Mouse (Mus musculus) regulatory T cell (primary cell): ENCODE data around the gene Egfl7.

Experiments
- in situ Hi-C: fragments of 300-600 bp; cut with MboI, MseI; formaldehyde crosslinking; loops from one replicate; pipeline ENCODE4 v1.15.1; 2025; ENCODE audit warnings: high pct_unique_total_duplicates

Gene Egfl7

DNA sequence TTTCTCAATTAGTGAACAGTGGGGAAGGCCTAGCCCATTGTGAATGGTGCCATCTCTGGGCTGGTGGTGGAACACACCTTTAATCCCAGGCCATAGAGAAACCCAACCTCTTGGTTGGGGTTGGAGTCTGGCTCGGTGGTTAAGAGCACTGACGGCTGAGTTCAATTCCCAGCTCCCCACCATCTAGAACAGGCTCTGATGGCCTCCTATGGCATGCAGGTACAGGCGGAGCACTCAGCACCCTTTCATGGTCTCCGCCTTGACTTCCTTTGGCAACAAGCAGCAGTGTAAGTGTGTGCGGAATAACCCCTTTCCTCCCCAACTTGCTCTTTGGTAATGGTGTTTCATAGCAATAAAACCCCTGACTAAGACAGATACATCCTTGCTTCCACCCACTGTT, 58.8 kb downstream of the Egfl7 start:
- in situ Hi-C loops = no loop called here

DNA sequence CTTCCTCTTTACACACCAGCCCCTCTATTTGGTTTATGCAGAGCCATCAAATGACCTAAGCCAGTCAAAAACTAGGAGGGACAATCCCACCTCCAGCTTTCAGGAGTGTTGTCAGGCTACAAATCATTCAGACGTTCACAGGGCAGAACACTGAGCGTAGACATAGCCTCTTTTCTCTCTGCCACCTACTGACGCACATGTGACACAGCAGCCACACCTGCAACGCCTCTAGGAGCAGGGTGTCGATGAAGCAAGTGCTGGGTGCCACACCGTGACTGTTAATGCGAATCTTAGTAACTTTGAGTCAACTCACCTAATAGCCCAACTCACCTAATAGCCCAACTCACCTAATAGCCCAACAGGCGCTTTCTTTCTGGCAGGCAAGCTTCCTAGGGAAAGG, 59.3 kb downstream of the Egfl7 start:
- in situ Hi-C loops = no loop called here

DNA sequence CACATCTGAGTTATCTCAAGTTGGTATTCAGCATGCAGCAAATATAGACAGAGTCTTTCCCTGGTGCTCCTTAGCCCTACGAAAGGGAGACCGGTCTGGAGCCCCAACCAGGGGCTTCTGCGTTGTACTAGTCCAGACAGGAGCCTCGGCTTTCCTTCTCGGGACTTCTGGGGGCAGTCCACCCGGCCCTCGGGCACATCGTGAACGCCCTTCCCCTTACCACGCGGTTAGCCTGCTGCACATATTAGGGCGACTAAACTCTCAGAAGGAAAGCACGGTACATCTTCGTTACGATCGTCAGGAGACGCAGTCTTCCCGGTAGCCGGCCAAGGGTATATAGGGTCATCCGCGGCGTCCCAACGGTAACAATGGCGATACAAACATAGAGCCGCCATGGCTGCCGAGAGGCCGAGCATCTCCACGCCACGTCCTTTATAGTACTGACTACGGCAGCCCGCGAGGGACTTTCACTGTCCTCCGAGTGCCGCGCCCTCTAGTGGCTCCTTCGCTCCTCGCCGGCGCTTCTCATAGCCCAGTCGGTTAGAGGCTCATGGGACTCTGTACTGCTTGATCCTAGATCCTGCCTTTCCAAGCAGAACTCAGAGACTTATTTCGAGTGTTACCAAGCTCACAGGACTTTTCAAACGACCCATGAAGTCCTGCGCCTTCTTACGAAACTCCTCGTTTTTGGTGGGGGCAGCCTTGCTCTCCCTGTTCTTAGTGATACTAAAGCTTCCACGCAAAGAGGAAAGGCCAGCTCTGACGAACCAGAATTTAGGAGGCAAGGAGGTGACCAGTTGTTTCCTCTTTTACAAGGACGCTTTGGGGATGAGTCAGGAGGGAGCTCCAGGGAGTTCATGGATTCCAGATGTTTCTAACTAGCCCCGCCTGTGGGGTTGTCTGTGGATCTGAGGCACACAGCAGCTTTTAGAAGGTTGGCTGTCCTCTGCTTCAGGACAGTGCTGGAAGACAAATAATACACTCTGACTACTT, 60.3 kb downstream of the Egfl7 start:
- in situ Hi-C loops = loop anchor here (10.0 kb wide), 1 partner anchor 395 kb away; no protein-coding TSS in a partner anchor

DNA sequence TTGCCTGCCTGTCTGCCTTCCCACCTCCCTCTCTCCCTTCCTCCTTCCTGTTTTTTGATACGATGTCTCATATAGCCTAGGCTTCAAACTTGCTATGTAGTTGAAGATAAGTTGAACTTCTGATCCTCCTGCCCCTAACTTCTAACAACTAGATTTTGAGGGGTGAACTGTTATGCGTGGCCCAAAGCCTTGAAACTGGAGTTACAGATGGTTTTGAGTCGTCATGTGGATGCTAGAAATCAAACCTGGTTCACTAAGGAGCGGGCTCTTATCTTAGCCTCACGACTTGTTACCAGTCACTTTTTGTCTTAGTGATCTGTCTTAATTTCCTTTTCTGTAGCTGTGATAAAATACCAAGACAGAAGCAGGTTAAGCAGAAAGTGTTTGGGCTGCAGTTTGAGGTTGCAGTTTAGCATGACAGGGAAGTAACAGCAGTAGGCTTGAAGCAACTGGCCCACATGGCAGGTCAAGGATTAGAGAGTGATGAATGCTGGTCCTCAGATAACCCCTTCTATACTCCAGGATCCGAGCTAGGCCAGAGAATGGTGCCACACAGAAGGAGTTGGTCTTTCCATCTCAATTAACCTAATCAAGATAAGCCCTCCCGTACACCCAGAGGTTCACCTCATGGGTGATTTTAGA, 61.3 kb downstream of the Egfl7 start:
- in situ Hi-C loops = loop anchor here (10.0 kb wide), 1 partner anchor 394 kb away; no protein-coding TSS in a partner anchor
